In genomic region chr1:192818334-192818733, GRCm38 (mm10) we compare ENCODE assay signal across 22 mouse cellular contexts. TPM values are rescaled to one million over a fixed set of nuclear protein-coding genes. Genes with fewer than 3 reads are reported as not detected.
"Had no signal": no experiment of that assay in that cellular context is flagged by ENCODE, and none has a peak within 500 bp of the region (broad histone marks: within the 10 kb centered on the region; RNA-seq: fewer than 3 reads in every experiment).

No protein-coding gene starts in this region.

- H3K4me3 ChIP-seq: gastrocnemius, adult 2 months; heart, adult 2 months; heart, embryonic 12.5 days; hindbrain, embryonic 10.5 days; hindbrain, embryonic 12.5 days; intestine, embryonic 15.5 days; layer of hippocampus, adult 2 months; left cerebral cortex, adult 2 months; limb, embryonic 10.5 days; limb, embryonic 12.5 days; liver, embryonic 12.5 days had no signal

- H3K36me3 ChIP-seq: heart, embryonic 12.5 days; hindbrain, embryonic 10.5 days; hindbrain, embryonic 12.5 days; intestine, embryonic 15.5 days; limb, embryonic 10.5 days; limb, embryonic 12.5 days; liver, embryonic 12.5 days had no signal

- DNase-seq: gastrocnemius, adult 2 months; gastrocnemius, postnatal 14 days; gastrocnemius, postnatal 36 days; heart, postnatal 10 days; kidney, adult 8-10 months; kidney, postnatal 10 days; kidney, postnatal 25 days; kidney, postnatal 4 days; liver had no signal

- H3K27ac ChIP-seq: gastrocnemius, adult 2 months; heart, adult 2 months; hindbrain, embryonic 10.5 days; hindbrain, embryonic 12.5 days; hindbrain, embryonic 14.5 days; intestine, embryonic 15.5 days; layer of hippocampus, adult 2 months; left cerebral cortex, adult 2 months; limb, embryonic 12.5 days; liver, embryonic 12.5 days; liver, embryonic 14.5 days had no signal

- H3K9me3 ChIP-seq: heart, embryonic 12.5 days; hindbrain, embryonic 10.5 days; hindbrain, embryonic 12.5 days; intestine, embryonic 15.5 days; limb, embryonic 10.5 days; limb, embryonic 12.5 days; liver, embryonic 12.5 days had no signal

- H3K4me1 ChIP-seq: liver, embryonic 12.5 days had no signal

- H3K27me3 ChIP-seq: heart, embryonic 12.5 days; hindbrain, embryonic 12.5 days; intestine, embryonic 15.5 days; limb, embryonic 12.5 days; liver, embryonic 12.5 days had no signal

RNA-seq across cellular contexts. Expression of gene Sertad4, which starts 37.2 kb away (rescaled TPM):
- polyA plus RNA-seq: inflammation-experienced regulatory T-cells, adult 6 months had no signal
